Mouse (Mus musculus) left cerebral cortex, postnatal 25 days (tissue): ENCODE results near the gene Ptgis. TPM values are rescaled to one million over a fixed set of nuclear protein-coding genes. Genes with fewer than 3 reads are reported as not detected.

Experiments used
- DNase-seq, 2 experiments: peaks; one replicate each; pipeline ENCODE4 v3.0.0; 2022; ENCODE audit warnings: low spot score in 2 of 2, mixed read lengths in 1 of 2
- intact Hi-C: fragments of 180-260 bp; cut with DNase I; formaldehyde crosslinking; loops from one replicate; pipeline ENCODE4 v1.15.1; 2025
- total RNA-seq, 2 experiments: library from RNA; stranded (reverse); gene quantifications; 2 replicates each; pipeline ENCODE4 v1.2.3; 2021

Ptgis gene
- total RNA-seq, 2 experiments from 2014 or later: 1.6 to 2.7 TPM

- intact Hi-C loops: no loop called here
Measured at GRCm38 (mm10) chr2:167265021-167265420, 24.6 kb upstream of the Ptgis start.

GRCm38 (mm10) chr2:167263931-167264330, 23.5 kb upstream of the Ptgis start:
- no peak for DNase-seq
- intact Hi-C loops: no loop called here

More at GRCm38 (mm10) chr2:167265021-167265420, 24.6 kb upstream of the Ptgis start:
- DNase-seq: no peak

GRCm38 (mm10) chr2:167263040-167263810, 22.8 kb upstream of the Ptgis start:
- intact Hi-C loops: no loop called here
- no peak for DNase-seq

- no peak for DNase-seq
- intact Hi-C loops: no loop called here
Measured at GRCm38 (mm10) chr2:167262433-167262832, 22.0 kb upstream of the Ptgis start.

- intact Hi-C loops: no loop called here
- DNase-seq: no peak
Measured at GRCm38 (mm10) chr2:167261106-167261505, 20.7 kb upstream of the Ptgis start.

- DNase-seq: no peak
- intact Hi-C loops: no loop called here
Measured at GRCm38 (mm10) chr2:167257790-167258189, 17.4 kb upstream of the Ptgis start.

- intact Hi-C loops: no loop called here
- DNase-seq: no peak
Measured at GRCm38 (mm10) chr2:167254808-167255207, 14.4 kb upstream of the Ptgis start.

GRCm38 (mm10) chr2:167254185-167254584, 13.8 kb upstream of the Ptgis start:
- DNase-seq: no peak
- intact Hi-C loops: no loop called here

GRCm38 (mm10) chr2:167253476-167253875, 13.1 kb upstream of the Ptgis start:
- no peak for DNase-seq
- intact Hi-C loops: no loop called here

- no peak for DNase-seq
- intact Hi-C loops: no loop called here
Measured at GRCm38 (mm10) chr2:167252057-167252687, 11.8 kb upstream of the Ptgis start.

- intact Hi-C loops: no loop called here
- no peak for DNase-seq
Measured at GRCm38 (mm10) chr2:167250736-167251337, 10.4 kb upstream of the Ptgis start.

GRCm38 (mm10) chr2:167250003-167250735, 9.8 kb upstream of the Ptgis start:
- no peak for DNase-seq
- intact Hi-C loops: no loop called here

GRCm38 (mm10) chr2:167249591-167249990, 9.2 kb upstream of the Ptgis start:
- DNase-seq: no peak
- intact Hi-C loops: no loop called here

- no peak for DNase-seq
- intact Hi-C loops: no loop called here
Measured at GRCm38 (mm10) chr2:167247823-167248222, 7.4 kb upstream of the Ptgis start.

GRCm38 (mm10) chr2:167246704-167247103, 6.3 kb upstream of the Ptgis start:
- DNase-seq: no peak
- intact Hi-C loops: no loop called here

- intact Hi-C loops: no loop called here
- DNase-seq: no peak
Measured at GRCm38 (mm10) chr2:167244892-167245291, 4.5 kb upstream of the Ptgis start.

- DNase-seq: no peak
- intact Hi-C loops: no loop called here
Measured at GRCm38 (mm10) chr2:167243831-167244563, 3.6 kb upstream of the Ptgis start.

GRCm38 (mm10) chr2:167239262-167239661, 1.1 kb downstream of the Ptgis start:
- intact Hi-C loops: no loop called here
- DNase-seq: no peak

GRCm38 (mm10) chr2:167237224-167237623, 3.2 kb downstream of the Ptgis start:
- no peak for DNase-seq
- intact Hi-C loops: no loop called here

GRCm38 (mm10) chr2:167236174-167236573, 4.2 kb downstream of the Ptgis start:
- intact Hi-C loops: no loop called here
- no peak for DNase-seq
